Mouse (Mus musculus) heart, embryonic 11.5 days (tissue): ENCODE data around the gene Siva1. TPM values are rescaled to one million over a fixed set of nuclear protein-coding genes. Genes with fewer than 3 reads are reported as not detected.
A peak's percentile ranks its signal among the peaks of the same experiment; 100 is the strongest.

Experiments used
- ATAC-seq: fragments of 200-750 bp; cut with Nextera tagmentation; replicated peaks from 2 replicates; pipeline ENCODE4 v1.8.0; 2017; ENCODE audit warnings: moderate library complexity; ENCODE audit not compliant: insufficient number of reproducible peaks, low FRiP score, low TSS enrichment
- H3K27ac ChIP-seq: fragments of 300-500 bp; sonication (generic); 2 replicates; pipeline ENCODE4 v1.5.1; 2014; ENCODE audit warnings: mild to moderate bottlenecking, low read depth, low read length
- H3K27me3 ChIP-seq: fragments of 300-500 bp; sonication (generic); 2 replicates; pipeline ENCODE4 v1.6.1; 2014; ENCODE audit warnings: mild to moderate bottlenecking, low read length, mixed read lengths; ENCODE audit not compliant: control insufficient read depth, insufficient read depth
- H3K36me3 ChIP-seq: fragments of 300-500 bp; sonication (generic); 2 replicates; pipeline ENCODE4 v1.6.1; 2014; ENCODE audit warnings: mild to moderate bottlenecking, low read length, moderate library complexity, mixed read lengths; ENCODE audit not compliant: control insufficient read depth, insufficient read depth
- H3K4me1 ChIP-seq: fragments of 300-500 bp; sonication (generic); 2 replicates; pipeline ENCODE4 v1.6.1; 2014; ENCODE audit warnings: low read length; ENCODE audit not compliant: control insufficient read depth, insufficient read depth
- H3K4me2 ChIP-seq: fragments of 300-500 bp; sonication (generic); 2 replicates; pipeline ENCODE4 v1.6.1; 2014; ENCODE audit warnings: mild to moderate bottlenecking, moderate library complexity
- H3K4me3 ChIP-seq: fragments of 300-500 bp; sonication (generic); 2 replicates; pipeline ENCODE4 v1.5.1; 2014; ENCODE audit warnings: low read depth, low read length
- H3K9ac ChIP-seq: fragments of 300-500 bp; sonication (generic); 2 replicates; pipeline ENCODE4 v1.6.1; 2014; ENCODE audit warnings: mild to moderate bottlenecking, low read depth, low read length, moderate library complexity
- H3K9me3 ChIP-seq: fragments of 300-500 bp; sonication (generic); replicated peaks from 2 replicates; pipeline ENCODE4 v1.6.1; 2016; ENCODE audit warnings: low read length; ENCODE audit not compliant: control insufficient read depth
- WGBS: fragments of 180-500 bp; shearing (Covaris S2); extraction: QIAGEN DNeasy Blood & Tissue Kit; methylation state at CpG from one replicate; pipeline ENCODE4 v1.1.7; 2014; ENCODE audit not compliant: insufficient replicate concordance; 5-methylcytosine and 5-hydroxymethylcytosine counted together
- polyA plus RNA-seq: library from polyadenylated mRNA; unstranded; fragments of >200 nt; fragmentation: Nextera tagmentation; extraction: Ambion mirVana; gene quantifications from 2 replicates; pipeline ENCODE4 v1.2.1, GENCODE M21; 2014

Gene Siva1
- polyA plus RNA-seq, 1 experiment from 2014 or later, result 141 TPM

GRCm38 (mm10) chr12:112658619-112659018 lies 14.1 kb downstream of the Siva1 start:
- H3K9me3 ChIP-seq, result no peaks in the 10 kb centered on the region
- H3K36me3 ChIP-seq, result peaks cover 56% of the 10 kb centered on the region
- no peak overlapping the region for H3K9ac ChIP-seq
- no peak overlapping the region for H3K27ac ChIP-seq
- H3K4me3 ChIP-seq, result no peak overlapping the region
- 91% methylated on average over 7 of the region's 7 CpGs for WGBS
- no peaks in the 10 kb centered on the region for H3K27me3 ChIP-seq
- ATAC-seq, result no peak
- peaks cover 49% of the 10 kb centered on the region for H3K4me1 ChIP-seq
- H3K4me2 ChIP-seq, result no peak overlapping the region

GRCm38 (mm10) chr12:112659109-112659508 lies 14.6 kb downstream of the Siva1 start:
- Histone ChIP-seq H3K36me3 (peaks cover 52% of the 10 kb centered on the region), H3K9ac (no peak overlapping the region), H3K4me2 (no peak overlapping the region), H3K4me3 (no peak overlapping the region), H3K4me1 (peaks cover 48% of the 10 kb centered on the region), H3K27me3 (no peaks in the 10 kb centered on the region), H3K9me3 (no peaks in the 10 kb centered on the region), H3K27ac (0 out of 2 replicates have a peak overlapping the region, but pooled peaks have one; percentile 22)
- WGBS, result 79% methylated on average over 6 of the region's 6 CpGs
- no peak for ATAC-seq

GRCm38 (mm10) chr12:112660576-112661326 lies 16.3 kb downstream of the Siva1 start:
- peak overlapping the region; percentile 4 for H3K9ac ChIP-seq
- peaks cover 54% of the 10 kb centered on the region for H3K4me1 ChIP-seq

GRCm38 (mm10) chr12:112661327-112661605 lies 16.8 kb downstream of the Siva1 start:
- H3K36me3 ChIP-seq, result peaks cover 42% of the 10 kb centered on the region
- H3K4me3 ChIP-seq, result no peak overlapping the region
- 52% methylated on average over 3 of the region's 3 CpGs for WGBS
- H3K27me3 ChIP-seq, result no peaks in the 10 kb centered on the region
- peak overlapping the region; percentile 92 for H3K27ac ChIP-seq
- no peak for ATAC-seq
- H3K4me2 ChIP-seq, result peak overlapping the region; percentile 40
- peak overlapping the region; percentile 30; the same call in 1 of the 2 replicates for H3K9ac ChIP-seq
- H3K9me3 ChIP-seq, result no peaks in the 10 kb centered on the region
- H3K4me1 ChIP-seq, result peaks cover 59% of the 10 kb centered on the region

More at GRCm38 (mm10) chr12:112660576-112661326, 16.3 kb downstream of the Siva1 start:
- Histone ChIP-seq H3K36me3 (peaks cover 45% of the 10 kb centered on the region), H3K4me3 (no peak overlapping the region), H3K27me3 (no peaks in the 10 kb centered on the region), H3K9me3 (no peaks in the 10 kb centered on the region), H3K27ac (peak overlapping the region; percentile 92), H3K4me2 (peak overlapping the region; percentile 40)
- 26% methylated on average over 5 of the region's 5 CpGs for WGBS
- ATAC-seq, result peak; percentile 60

- ATAC-seq, result no peak
- Histone ChIP-seq H3K4me2 (peak overlapping the region; percentile 40; the same call in 1 of the 2 replicates), H3K27me3 (no peaks in the 10 kb centered on the region), H3K9me3 (no peaks in the 10 kb centered on the region), H3K9ac (peak overlapping the region; percentile 30), H3K36me3 (peaks cover 41% of the 10 kb centered on the region), H3K27ac (peak overlapping the region; percentile 92), H3K4me1 (peaks cover 64% of the 10 kb centered on the region), H3K4me3 (no peak overlapping the region)
- WGBS, result 77% methylated on average over 9 of the region's 9 CpGs
Measured at GRCm38 (mm10) chr12:112661851-112662250, 17.4 kb downstream of the Siva1 start.

GRCm38 (mm10) chr12:112663303-112663702 lies 18.8 kb downstream of the Siva1 start:
- H3K4me1 ChIP-seq, result peaks cover 78% of the 10 kb centered on the region
- no peaks in the 10 kb centered on the region for H3K9me3 ChIP-seq
- H3K27me3 ChIP-seq, result no peaks in the 10 kb centered on the region
- H3K36me3 ChIP-seq, result peaks cover 35% of the 10 kb centered on the region
- no peak for ATAC-seq
- H3K4me2 ChIP-seq, result no peak overlapping the region
- H3K27ac ChIP-seq, result no peak overlapping the region
- 84% methylated on average over 11 of the region's 11 CpGs for WGBS
- no peak overlapping the region for H3K4me3 ChIP-seq
- H3K9ac ChIP-seq, result no peak overlapping the region; the same call in 1 of the 2 replicates

- H3K36me3 ChIP-seq, result peaks cover 35% of the 10 kb centered on the region
- peaks cover 82% of the 10 kb centered on the region for H3K4me1 ChIP-seq
- no peak overlapping the region for H3K4me3 ChIP-seq
- no peaks in the 10 kb centered on the region for H3K9me3 ChIP-seq
- no peak overlapping the region for H3K27ac ChIP-seq
- H3K9ac ChIP-seq, result peak overlapping the region; percentile 23
- ATAC-seq, result no peak
- WGBS, result 90% methylated on average over 12 of the region's 12 CpGs
- no peak overlapping the region for H3K4me2 ChIP-seq
- no peaks in the 10 kb centered on the region for H3K27me3 ChIP-seq
Measured at GRCm38 (mm10) chr12:112663716-112664115, 19.2 kb downstream of the Siva1 start.

- ATAC-seq, result no peak
- peaks cover 32% of the 10 kb centered on the region for H3K36me3 ChIP-seq
Measured at GRCm38 (mm10) chr12:112664124-112664523, 19.6 kb downstream of the Siva1 start.

GRCm38 (mm10) chr12:112664656-112665055 lies 20.2 kb downstream of the Siva1 start:
- 75% methylated on average over 5 of the region's 5 CpGs for WGBS
- ATAC-seq, result no peak
- Histone ChIP-seq H3K27ac (peak overlapping the region; percentile 60; the same call in 1 of the 2 replicates), H3K4me1 (peaks cover 86% of the 10 kb centered on the region), H3K36me3 (peaks cover 27% of the 10 kb centered on the region), H3K9me3 (no peaks in the 10 kb centered on the region), H3K27me3 (no peaks in the 10 kb centered on the region), H3K4me3 (no peak overlapping the region), H3K9ac (peak overlapping the region; percentile 22), H3K4me2 (no peak overlapping the region)

More at GRCm38 (mm10) chr12:112664124-112664523, 19.6 kb downstream of the Siva1 start:
- WGBS, result 63% methylated on average over 2 of the region's 2 CpGs
- Histone ChIP-seq H3K27ac (no peak overlapping the region), H3K4me1 (peaks cover 84% of the 10 kb centered on the region), H3K9ac (peak overlapping the region; percentile 23; the same call in 1 of the 2 replicates), H3K27me3 (no peaks in the 10 kb centered on the region), H3K9me3 (no peaks in the 10 kb centered on the region), H3K4me3 (no peak overlapping the region), H3K4me2 (no peak overlapping the region)
